ENCODE assay signal across 11 mouse cellular contexts in genomic region chr12:79707565-79708422, GRCm38 (mm10).
A peak's percentile ranks its signal among the peaks of the same experiment; 100 is the strongest.
DNase-seq lines count a peak whose midpoint lies in the region; ATAC-seq and TF ChIP-seq lines count a peak whose summit lies in the region.
"Had no signal": no experiment of that assay in that cellular context is flagged by ENCODE, and none has a peak within 500 bp of the region (broad histone marks: within the 10 kb centered on the region; RNA-seq: fewer than 3 reads in every experiment).

No protein-coding gene starts in this region.

- H3K9me3 ChIP-seq in heart, embryonic 15.5 days (replicated peaks): no peaks in the 10 kb centered on the region
- no peaks in the 10 kb centered on the region for H3K9me3 ChIP-seq in forebrain, embryonic 15.5 days
- no peaks in the 10 kb centered on the region for H3K9me3 ChIP-seq in limb, embryonic 15.5 days

- no peak overlapping the region for H3K9ac ChIP-seq in heart, embryonic 15.5 days
- H3K9ac ChIP-seq in forebrain, embryonic 15.5 days (replicated peaks): no peak overlapping the region
- H3K9ac ChIP-seq in limb, embryonic 15.5 days: no peak overlapping the region

- no peak for TF ChIP-seq CTCF in brain, embryonic 14.5 days (IDR thresholded peaks at IDR 0.05; ENCODE audit: borderline replicate concordance, extremely low read depth, insufficient read depth, insufficient read length)

- TF ChIP-seq POLR2A in brain, embryonic 14.5 days (IDR thresholded peaks at IDR 0.05; ENCODE audit: borderline replicate concordance, extremely low read depth, insufficient read depth, insufficient read length, poor library complexity, severe bottlenecking): no peak

- 67% methylated on average over 9 of the region's 9 CpGs for WGBS in heart, embryonic 15.5 days
- WGBS in forebrain, embryonic 15.5 days: 69% methylated on average over 9 of the region's 9 CpGs
- WGBS in limb, embryonic 15.5 days: 15% methylated on average over 9 of the region's 9 CpGs

- H3K4me3 ChIP-seq in heart, embryonic 15.5 days: no peak overlapping the region
- H3K4me3 ChIP-seq in forebrain, embryonic 15.5 days: no peak overlapping the region
- H3K4me3 ChIP-seq in limb, embryonic 15.5 days: no peak overlapping the region

- no peak for DNase-seq in heart, adult 9 months (ENCODE audit: low spot score in 2 of 2)
- peak; percentile 68 for DNase-seq in brain, embryonic 14.5 days (ENCODE audit: low read depth)
- no peak for DNase-seq in testis, postnatal 14 days (ENCODE audit: low spot score)
- DNase-seq in urinary bladder, postnatal 25 days (ENCODE audit: low spot score): no peak
- DNase-seq in ovary, adult 18-20 months (ENCODE audit: low spot score): no peak
- DNase-seq: layer of hippocampus, adult 9-11 months; thymus, postnatal 25 days had no signal

- H3K27ac ChIP-seq in heart, embryonic 15.5 days: peak overlapping the region; percentile 69
- peak overlapping the region; percentile 21; the same call in 1 of the 2 replicates for H3K27ac ChIP-seq in forebrain, embryonic 15.5 days (replicated peaks)
- H3K27ac ChIP-seq in limb, embryonic 15.5 days: peak overlapping the region; percentile 80

- H3K4me1 ChIP-seq in heart, embryonic 15.5 days (replicated peaks): peaks cover 27% of the 10 kb centered on the region
- H3K4me1 ChIP-seq in forebrain, embryonic 15.5 days: peaks cover 36% of the 10 kb centered on the region
- peaks cover 41% of the 10 kb centered on the region for H3K4me1 ChIP-seq in limb, embryonic 15.5 days

- H3K27me3 ChIP-seq in heart, embryonic 15.5 days: no peaks in the 10 kb centered on the region
- H3K27me3 ChIP-seq in forebrain, embryonic 15.5 days: no peaks in the 10 kb centered on the region
- no peaks in the 10 kb centered on the region for H3K27me3 ChIP-seq in limb, embryonic 15.5 days

- H3K36me3 ChIP-seq in heart, embryonic 15.5 days: no peaks in the 10 kb centered on the region
- no peaks in the 10 kb centered on the region for H3K36me3 ChIP-seq in forebrain, embryonic 15.5 days
- H3K36me3 ChIP-seq in limb, embryonic 15.5 days: no peaks in the 10 kb centered on the region

- H3K4me2 ChIP-seq in heart, embryonic 15.5 days: no peak overlapping the region
- no peak overlapping the region for H3K4me2 ChIP-seq in forebrain, embryonic 15.5 days (replicated peaks)
- H3K4me2 ChIP-seq in limb, embryonic 15.5 days: no peak overlapping the region

- ATAC-seq in heart, embryonic 15.5 days (replicated peaks; ENCODE audit: insufficient number of reproducible peaks, insufficient read depth, low FRiP score, low read depth): 0 out of 2 replicates have a peak, but pooled peaks have one; percentile 35
- no peak; the same call in 1 of the 2 replicates for ATAC-seq in forebrain, embryonic 15.5 days (replicated peaks)
- peak; percentile 81 for ATAC-seq in limb, embryonic 15.5 days (ENCODE audit: insufficient number of reproducible peaks, low FRiP score, low TSS enrichment, low read depth)
- ATAC-seq: CD4-positive, CD25-positive, alpha-beta regulatory T cell, adult 4 months had no signal

Comparison
In these comparisons a context has a peak if more than half of its experiments do, and no peak if none do; other contexts are left out.
1. H3K27ac ChIP-seq: peak in every context shown above with its lines; median percentile 80 in limb, embryonic 15.5 days; 69 in heart, embryonic 15.5 days; 21 in forebrain, embryonic 15.5 days.